29 mouse cellular contexts compared by ENCODE assay signal in genomic region chr4:98126003-98126677, GRCm38 (mm10).
DNase-seq lines count a peak whose midpoint lies in the region; ATAC-seq and TF ChIP-seq lines count a peak whose summit lies in the region.
"Had no signal": no experiment of that assay in that cellular context is flagged by ENCODE, and none has a peak within 500 bp of the region (broad histone marks: within the 10 kb centered on the region; RNA-seq: fewer than 3 reads in every experiment).

No protein-coding gene starts in this region.

- 0 out of 2 replicates have a peak, but pooled peaks cover 3% of the 10 kb centered on the region for H3K4me1 ChIP-seq in heart, embryonic 10.5 days
- no peaks in the 10 kb centered on the region for H3K4me1 ChIP-seq in lung, embryonic 14.5 days (ENCODE audit: insufficient read depth)
- no peaks in the 10 kb centered on the region for H3K4me1 ChIP-seq in lung, postnatal 0 days (ENCODE audit: insufficient read depth, low read depth, low read length)
- no peaks in the 10 kb centered on the region for H3K4me1 ChIP-seq in neural tube, embryonic 14.5 days (ENCODE audit: control insufficient read depth, insufficient read depth, low read length)
- H3K4me1 ChIP-seq: embryonic facial prominence, embryonic 12.5 days; liver, embryonic 13.5 days had no signal

- no peak overlapping the region for H3K4me3 ChIP-seq in heart, embryonic 10.5 days
- no peak overlapping the region for H3K4me3 ChIP-seq in lung, embryonic 14.5 days (ENCODE audit: low read depth, low read length)
- H3K4me3 ChIP-seq in lung, postnatal 0 days (ENCODE audit: low read depth, low read length), result no peak overlapping the region
- H3K4me3 ChIP-seq in neural tube, embryonic 14.5 days (ENCODE audit: low read depth, low read length), result no peak overlapping the region
- H3K4me3 ChIP-seq: embryonic facial prominence, embryonic 12.5 days; gastrocnemius, adult 2 months; heart, embryonic 15.5 days; layer of hippocampus, adult 2 months; left cerebral cortex, adult 2 months; limb, embryonic 15.5 days; liver, embryonic 13.5 days had no signal

- peak; percentile 41; the same call in 1 of the 2 replicates for ATAC-seq in lung, embryonic 14.5 days (ENCODE audit: insufficient read depth)
- no peak; the same call in 1 of the 2 replicates for ATAC-seq in lung, postnatal 0 days
- ATAC-seq in neural tube, embryonic 14.5 days (ENCODE audit: low read depth), result peak; percentile 76
- ATAC-seq: CD4-positive, CD25-positive, alpha-beta regulatory T cell, adult 4 months; forebrain, embryonic 14.5 days; intestine, embryonic 16.5 days had no signal

- H3K9ac ChIP-seq in lung, embryonic 14.5 days, result no peak overlapping the region
- H3K9ac ChIP-seq in lung, postnatal 0 days (replicated peaks; ENCODE audit: low read depth), result no peak overlapping the region
- H3K9ac ChIP-seq in neural tube, embryonic 14.5 days (replicated peaks; ENCODE audit: low read depth, low read length), result no peak overlapping the region
- H3K9ac ChIP-seq: embryonic facial prominence, embryonic 12.5 days; heart, embryonic 15.5 days; limb, embryonic 15.5 days; liver, embryonic 13.5 days had no signal

- TF ChIP-seq EP300 in lung, postnatal 0 days (IDR thresholded peaks at IDR 0.05), result no peak

- no peaks in the 10 kb centered on the region for H3K27me3 ChIP-seq in heart, embryonic 10.5 days (ENCODE audit: insufficient read depth, poor library complexity, severe bottlenecking)
- no peaks in the 10 kb centered on the region for H3K27me3 ChIP-seq in lung, embryonic 14.5 days (ENCODE audit: insufficient read depth, low read length)
- H3K27me3 ChIP-seq in lung, postnatal 0 days (replicated peaks; ENCODE audit: insufficient read depth, low read length), result no peaks in the 10 kb centered on the region
- no peaks in the 10 kb centered on the region for H3K27me3 ChIP-seq in neural tube, embryonic 14.5 days (ENCODE audit: control insufficient read depth, insufficient read depth, low read length)
- H3K27me3 ChIP-seq: embryonic facial prominence, embryonic 12.5 days; heart, embryonic 15.5 days; limb, embryonic 15.5 days; liver, embryonic 13.5 days had no signal

- H3K36me3 ChIP-seq in heart, embryonic 10.5 days, result no peaks in the 10 kb centered on the region
- no peaks in the 10 kb centered on the region for H3K36me3 ChIP-seq in lung, embryonic 14.5 days (ENCODE audit: insufficient read depth)
- H3K36me3 ChIP-seq in lung, postnatal 0 days (ENCODE audit: insufficient read depth, low read length), result no peaks in the 10 kb centered on the region
- no peaks in the 10 kb centered on the region for H3K36me3 ChIP-seq in neural tube, embryonic 14.5 days (ENCODE audit: control insufficient read depth, insufficient read depth, low read length)
- H3K36me3 ChIP-seq: embryonic facial prominence, embryonic 12.5 days; heart, embryonic 15.5 days; limb, embryonic 15.5 days; liver, embryonic 13.5 days had no signal

- no peak overlapping the region for H3K27ac ChIP-seq in heart, embryonic 10.5 days
- no peak overlapping the region for H3K27ac ChIP-seq in lung, embryonic 14.5 days (ENCODE audit: low read depth)
- no peak overlapping the region for H3K27ac ChIP-seq in lung, postnatal 0 days (ENCODE audit: low read length)
- H3K27ac ChIP-seq in neural tube, embryonic 14.5 days (ENCODE audit: low read depth, low read length), result no peak overlapping the region
- H3K27ac ChIP-seq: embryonic facial prominence, embryonic 12.5 days; gastrocnemius, adult 2 months; heart, embryonic 15.5 days; layer of hippocampus, adult 2 months; left cerebral cortex, adult 2 months; limb, embryonic 15.5 days; liver, embryonic 13.5 days had no signal

- H3K4me2 ChIP-seq in lung, embryonic 14.5 days, result no peak overlapping the region
- H3K4me2 ChIP-seq in lung, postnatal 0 days (replicated peaks; ENCODE audit: low read depth, low read length), result no peak overlapping the region
- no peak overlapping the region for H3K4me2 ChIP-seq in neural tube, embryonic 14.5 days (ENCODE audit: low read depth, low read length)
- H3K4me2 ChIP-seq: embryonic facial prominence, embryonic 12.5 days; heart, embryonic 15.5 days; limb, embryonic 15.5 days; liver, embryonic 13.5 days had no signal

- WGBS in heart, embryonic 10.5 days, result 74% methylated on average over 11 of the region's 11 CpGs
- 44% methylated on average over 11 of the region's 11 CpGs for WGBS in lung, embryonic 14.5 days
- 51% methylated on average over 11 of the region's 11 CpGs for WGBS in lung, postnatal 0 days
- 66% methylated on average over 11 of the region's 11 CpGs for WGBS in neural tube, embryonic 14.5 days

- no peaks in the 10 kb centered on the region for H3K9me3 ChIP-seq in heart, embryonic 10.5 days
- no peaks in the 10 kb centered on the region for H3K9me3 ChIP-seq in lung, embryonic 14.5 days (ENCODE audit: low read depth, low read length)
- H3K9me3 ChIP-seq in lung, postnatal 0 days (ENCODE audit: low read length), result no peaks in the 10 kb centered on the region
- H3K9me3 ChIP-seq in neural tube, embryonic 14.5 days (ENCODE audit: control insufficient read depth, low read length), result no peaks in the 10 kb centered on the region
- H3K9me3 ChIP-seq: embryonic facial prominence, embryonic 12.5 days; heart, embryonic 15.5 days; limb, embryonic 15.5 days; liver, embryonic 13.5 days had no signal

- DNase-seq in heart, embryonic 10.5 days (ENCODE audit: low spot score), result peak; percentile 36
- no peak for DNase-seq in heart, adult 8-10 months (ENCODE audit: low spot score)
- peak; percentile 35 for DNase-seq in lung, embryonic 14.5 days
- no peak for DNase-seq in lung, postnatal 0 days (ENCODE audit: low spot score)
- DNase-seq in mesoderm, embryonic 11.5 days (ENCODE audit: low read depth, low spot score), result peak; percentile 64
- no peak for DNase-seq in left cerebral cortex, adult 9 months (ENCODE audit: low spot score in 2 of 2)
- DNase-seq: adrenal gland, postnatal 25 days; cerebellum, adult 18-20 months; gastrocnemius, adult 2 months; gastrocnemius, postnatal 36 days; kidney, adult 9 months; kidney, postnatal 36 days; liver, embryonic 13.5 days; lung, adult 18-20 months; lung, postnatal 36 days; midbrain, embryonic 14.5 days; retina, postnatal 1 day; right cerebral cortex, postnatal 14 days; thymus, adult 2 months; thymus, postnatal 36 days had no signal

- TF ChIP-seq CTCF in lung, embryonic 14.5 days (IDR thresholded peaks at IDR 0.05; ENCODE audit: low read depth), result no peak
- TF ChIP-seq CTCF in lung, postnatal 0 days (IDR thresholded peaks at IDR 0.05), result no peak

Comparison
In these comparisons a context has a peak if more than half of its experiments do, and no peak if none do; other contexts are left out.
1. DNase-seq: peak in heart, embryonic 10.5 days (single experiment), lung, embryonic 14.5 days (single experiment) and mesoderm, embryonic 11.5 days (single experiment); none in heart, adult 8-10 months (single experiment), lung, postnatal 0 days (single experiment) and left cerebral cortex, adult 9 months (0 of 2).